Mouse (Mus musculus): ENCODE measurements around the gene Gtf2ird2.
A peak's percentile ranks its signal among the peaks of the same experiment; 100 is the strongest.

Gene Gtf2ird2

GRCm38 (mm10) chr5:134221708-134222150 is 37.9 kb downstream of the Gtf2ird2 start:
- peak overlapping the region; percentile 73 for H3K4me3 ChIP-seq (replicated peaks; ENCODE audit: low read length)
- peaks cover 74% of the 10 kb centered on the region for H3K27me3 ChIP-seq (ENCODE audit: insufficient read depth, low read length)
- peaks cover 15% of the 10 kb centered on the region for H3K9me3 ChIP-seq (ENCODE audit: low read length)
- no peaks in the 10 kb centered on the region; the same call in 1 of the 2 replicates for H3K36me3 ChIP-seq (ENCODE audit: insufficient read depth, low read length)
- peaks cover 39% of the 10 kb centered on the region for H3K4me1 ChIP-seq (replicated peaks; ENCODE audit: low read depth, low read length)
- TF ChIP-seq NANOG (IDR thresholded peaks at IDR 0.05; ENCODE audit: borderline replicate concordance, low read length) (no peak), POU5F1 (IDR thresholded peaks at IDR 0.05; ENCODE audit: borderline replicate concordance, low read length) (no peak), CTCF (conservative IDR thresholded peaks at IDR 0.05; ENCODE audit: low read length) (no peak)

- Histone ChIP-seq H3K27me3 (ENCODE audit: insufficient read depth, low read length) (peaks cover 51% of the 10 kb centered on the region), H3K9me3 (ENCODE audit: low read length) (no peaks in the 10 kb centered on the region), H3K4me3 (replicated peaks; ENCODE audit: low read length) (peak overlapping the region; percentile 30; the same call in 1 of the 2 replicates), H3K36me3 (ENCODE audit: insufficient read depth, low read length) (no peaks in the 10 kb centered on the region), H3K4me1 (replicated peaks; ENCODE audit: low read depth, low read length) (peaks cover 52% of the 10 kb centered on the region)
- no peak for TF ChIP-seq NANOG (IDR thresholded peaks at IDR 0.05; ENCODE audit: borderline replicate concordance, low read length)
- no peak for TF ChIP-seq CTCF (conservative IDR thresholded peaks at IDR 0.05; ENCODE audit: low read length)
- no peak for TF ChIP-seq POU5F1 (IDR thresholded peaks at IDR 0.05; ENCODE audit: borderline replicate concordance, low read length)
Observed at GRCm38 (mm10) chr5:134225110-134225901, 41.5 kb downstream of the Gtf2ird2 start.

GRCm38 (mm10) chr5:134226946-134227345 is 43.1 kb downstream of the Gtf2ird2 start:
- H3K36me3 ChIP-seq (ENCODE audit: insufficient read depth, low read length): no peaks in the 10 kb centered on the region
- H3K27me3 ChIP-seq (ENCODE audit: insufficient read depth, low read length): peaks cover 35% of the 10 kb centered on the region
- no peak for TF ChIP-seq POU5F1 (IDR thresholded peaks at IDR 0.05; ENCODE audit: borderline replicate concordance, low read length)
- no peak for TF ChIP-seq CTCF (conservative IDR thresholded peaks at IDR 0.05; ENCODE audit: low read length)
- TF ChIP-seq NANOG (IDR thresholded peaks at IDR 0.05; ENCODE audit: borderline replicate concordance, low read length): no peak
- H3K4me1 ChIP-seq (replicated peaks; ENCODE audit: low read depth, low read length): peaks cover 56% of the 10 kb centered on the region
- no peaks in the 10 kb centered on the region for H3K9me3 ChIP-seq (ENCODE audit: low read length)
- no peak overlapping the region for H3K4me3 ChIP-seq (replicated peaks; ENCODE audit: low read length)

DNA sequence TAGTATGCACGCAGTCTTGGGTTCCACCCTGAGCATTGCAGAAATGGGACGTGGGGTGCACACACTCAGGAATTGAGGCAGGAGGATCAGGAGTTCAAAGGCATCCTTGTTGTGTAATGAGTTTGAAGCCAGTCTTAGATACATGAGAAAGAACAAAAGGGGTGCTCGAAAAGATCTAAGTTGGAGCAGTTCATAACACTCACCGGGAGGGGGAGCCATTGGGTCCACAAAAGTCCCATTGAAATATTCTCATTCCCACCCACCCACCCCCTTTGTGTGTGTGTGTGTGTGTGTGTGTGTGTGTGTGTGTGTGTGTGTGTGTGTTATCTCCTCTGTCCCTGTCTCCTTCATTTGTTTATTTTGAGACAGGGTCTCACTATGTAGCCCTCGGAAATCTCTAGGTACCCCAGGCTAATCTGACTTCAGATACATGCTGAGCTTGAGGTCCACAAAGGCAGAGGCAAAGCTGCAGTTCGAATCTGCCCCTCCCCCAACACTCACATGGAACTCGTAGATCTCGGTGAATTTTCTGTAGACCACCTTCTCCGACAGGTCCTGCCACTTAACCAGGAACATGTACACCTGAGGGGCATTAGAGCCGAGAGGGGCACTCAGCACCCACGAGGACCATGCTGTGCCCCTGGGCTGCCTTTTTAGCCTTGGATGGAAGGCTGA is 43.9 kb downstream of the Gtf2ird2 start:
- H3K36me3 ChIP-seq (ENCODE audit: insufficient read depth, low read length): no peaks in the 10 kb centered on the region
- no peak overlapping the region for H3K4me3 ChIP-seq (replicated peaks; ENCODE audit: low read length)
- TF ChIP-seq POU5F1 (IDR thresholded peaks at IDR 0.05; ENCODE audit: borderline replicate concordance, low read length): no peak
- peak; percentile 28 for TF ChIP-seq CTCF (conservative IDR thresholded peaks at IDR 0.05; ENCODE audit: low read length)
- no peaks in the 10 kb centered on the region for H3K9me3 ChIP-seq (ENCODE audit: low read length)
- peaks cover 56% of the 10 kb centered on the region for H3K4me1 ChIP-seq (replicated peaks; ENCODE audit: low read depth, low read length)
- H3K27me3 ChIP-seq (ENCODE audit: insufficient read depth, low read length): peaks cover 27% of the 10 kb centered on the region

DNA sequence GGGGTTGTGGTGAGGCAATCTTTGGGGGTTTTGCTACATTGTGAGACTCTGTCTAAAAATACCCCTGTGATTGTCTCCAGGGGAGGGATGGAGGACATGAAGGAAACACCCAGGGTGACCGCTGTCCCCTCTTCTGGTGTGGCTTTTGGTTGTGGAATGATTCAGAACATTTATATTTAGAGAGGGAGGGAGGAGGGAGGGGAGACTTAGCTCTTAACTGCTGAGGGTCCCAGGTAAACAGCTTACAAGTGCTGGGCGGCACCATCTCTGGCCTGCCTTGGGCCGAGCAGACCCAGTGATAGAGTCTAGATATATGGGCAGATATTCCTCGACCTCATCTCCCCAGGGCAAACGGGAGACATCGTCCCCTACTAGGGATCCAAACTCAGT is 44.4 kb downstream of the Gtf2ird2 start:
- Histone ChIP-seq H3K4me1 (replicated peaks; ENCODE audit: low read depth, low read length) (peaks cover 59% of the 10 kb centered on the region), H3K36me3 (ENCODE audit: insufficient read depth, low read length) (no peaks in the 10 kb centered on the region), H3K4me3 (replicated peaks; ENCODE audit: low read length) (no peak overlapping the region), H3K9me3 (ENCODE audit: low read length) (no peaks in the 10 kb centered on the region), H3K27me3 (ENCODE audit: insufficient read depth, low read length) (peaks cover 22% of the 10 kb centered on the region)
- TF ChIP-seq CTCF (conservative IDR thresholded peaks at IDR 0.05; ENCODE audit: low read length): no peak

GRCm38 (mm10) chr5:134229391-134229790 is 45.6 kb downstream of the Gtf2ird2 start, which contains the start of gene Ncf1:
Gene Ncf1 (minus strand): TSS chr5:134229625.
- Histone ChIP-seq H3K4me3 (replicated peaks; ENCODE audit: low read length) (no peak within 1 kb of the TSS), H3K9me3 (ENCODE audit: low read length) (no peaks in the 10 kb centered on the region), H3K27me3 (ENCODE audit: insufficient read depth, low read length) (peaks cover 16% of the 10 kb centered on the region), H3K36me3 (ENCODE audit: insufficient read depth, low read length) (no peaks in the 10 kb centered on the region), H3K4me1 (replicated peaks; ENCODE audit: low read depth, low read length) (peaks cover 70% of the 10 kb centered on the region)
- no peak for TF ChIP-seq CTCF (conservative IDR thresholded peaks at IDR 0.05; ENCODE audit: low read length)
- no peak for TF ChIP-seq NANOG (IDR thresholded peaks at IDR 0.05; ENCODE audit: borderline replicate concordance, low read length)
- no peak for TF ChIP-seq POU5F1 (IDR thresholded peaks at IDR 0.05; ENCODE audit: borderline replicate concordance, low read length)

GRCm38 (mm10) chr5:134231376-134231775 is 47.6 kb downstream of the Gtf2ird2 start:
- no peak for TF ChIP-seq NANOG (IDR thresholded peaks at IDR 0.05; ENCODE audit: borderline replicate concordance, low read length)
- TF ChIP-seq POU5F1 (IDR thresholded peaks at IDR 0.05; ENCODE audit: borderline replicate concordance, low read length): no peak
- no peak overlapping the region for H3K4me3 ChIP-seq (replicated peaks; ENCODE audit: low read length)
- 0 out of 2 replicates have a peak, but pooled peaks cover 6% of the 10 kb centered on the region for H3K27me3 ChIP-seq (ENCODE audit: insufficient read depth, low read length)
- peaks cover 61% of the 10 kb centered on the region for H3K4me1 ChIP-seq (replicated peaks; ENCODE audit: low read depth, low read length)
- no peaks in the 10 kb centered on the region for H3K9me3 ChIP-seq (ENCODE audit: low read length)
- H3K36me3 ChIP-seq (ENCODE audit: insufficient read depth, low read length): peaks cover 12% of the 10 kb centered on the region

DNA sequence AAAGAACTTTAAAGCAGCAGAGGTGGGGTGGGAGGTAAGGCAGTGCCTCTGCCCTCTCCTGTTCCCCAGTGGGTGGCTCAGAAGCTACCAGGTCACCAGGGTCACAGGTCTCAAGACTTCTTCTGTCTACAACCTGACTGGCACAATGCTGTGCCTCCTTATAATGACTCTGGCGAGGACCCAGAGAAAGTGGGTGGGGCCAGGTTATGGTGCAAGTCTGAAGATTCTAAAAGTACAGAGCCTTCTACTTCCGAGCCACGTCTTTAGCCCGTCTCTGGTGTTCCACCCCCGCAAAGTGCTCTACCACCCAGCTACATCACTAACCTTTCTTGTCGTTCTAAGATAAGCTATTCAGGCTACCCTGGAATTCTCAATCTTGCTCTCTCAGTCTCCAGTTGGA is 48.3 kb downstream of the Gtf2ird2 start:
- H3K27me3 ChIP-seq (ENCODE audit: insufficient read depth, low read length): 0 out of 2 replicates have a peak, but pooled peaks cover 1% of the 10 kb centered on the region
- peaks cover 59% of the 10 kb centered on the region for H3K4me1 ChIP-seq (replicated peaks; ENCODE audit: low read depth, low read length)
- no peak for TF ChIP-seq CTCF (conservative IDR thresholded peaks at IDR 0.05; ENCODE audit: low read length)
- TF ChIP-seq POU5F1 (IDR thresholded peaks at IDR 0.05; ENCODE audit: borderline replicate concordance, low read length): no peak
- no peak for TF ChIP-seq NANOG (IDR thresholded peaks at IDR 0.05; ENCODE audit: borderline replicate concordance, low read length)
- no peak overlapping the region for H3K4me3 ChIP-seq (replicated peaks; ENCODE audit: low read length)
- no peaks in the 10 kb centered on the region for H3K9me3 ChIP-seq (ENCODE audit: low read length)
- H3K36me3 ChIP-seq (ENCODE audit: insufficient read depth, low read length): peaks cover 19% of the 10 kb centered on the region
